Comparison of ENCODE assay signal across 8 mouse cellular contexts in genomic region chr3:131111851-131112572, GRCm38 (mm10). TPM values are rescaled to one million over a fixed set of nuclear protein-coding genes. Genes with fewer than 3 reads are reported as not detected.
DNase-seq lines count a peak whose midpoint lies in the region; ATAC-seq lines count a peak whose summit lies in the region.

No protein-coding gene starts in this region.

- peak overlapping the region; percentile 82 for H3K4me2 ChIP-seq in embryonic facial prominence, embryonic 13.5 days
- H3K4me2 ChIP-seq in midbrain, embryonic 15.5 days = peak overlapping the region; percentile 65

- no peaks in the 10 kb centered on the region for H3K9me3 ChIP-seq in embryonic facial prominence, embryonic 13.5 days
- H3K9me3 ChIP-seq in hindbrain, embryonic 10.5 days = no peaks in the 10 kb centered on the region
- no peaks in the 10 kb centered on the region for H3K9me3 ChIP-seq in midbrain, embryonic 15.5 days

- WGBS in embryonic facial prominence, embryonic 13.5 days = under 1% methylated on average over 69 of the region's 69 CpGs
- under 1% methylated on average over 69 of the region's 69 CpGs for WGBS in hindbrain, embryonic 10.5 days
- under 1% methylated on average over 69 of the region's 69 CpGs for WGBS in midbrain, embryonic 15.5 days

- peak overlapping the region; percentile 69 for H3K4me3 ChIP-seq in embryonic facial prominence, embryonic 13.5 days
- peak overlapping the region; percentile 74 for H3K4me3 ChIP-seq in hindbrain, embryonic 10.5 days
- peak overlapping the region; percentile 57 for H3K4me3 ChIP-seq in midbrain, embryonic 15.5 days

- DNase-seq in CD4-positive helper T cell, adult 2 months (ENCODE audit: low read depth, low spot score) = peak; percentile 93
- DNase-seq in MN1 (ENCODE audit: low spot score) = peak; percentile 73
- DNase-seq in hindbrain, embryonic 10.5 days (ENCODE audit: low spot score) = peak; percentile 79
- peak; percentile 40 for DNase-seq in liver
- peak; percentile 54 for DNase-seq in testis, postnatal 10 days (ENCODE audit: low spot score)
- no peak for DNase-seq in layer of hippocampus, adult 8-10 months (ENCODE audit: low spot score in 2 of 2)

- peak overlapping the region; percentile 95 for H3K9ac ChIP-seq in embryonic facial prominence, embryonic 13.5 days
- peak overlapping the region; percentile 74 for H3K9ac ChIP-seq in midbrain, embryonic 15.5 days

- peak overlapping the region; percentile 94 for H3K27ac ChIP-seq in embryonic facial prominence, embryonic 13.5 days
- H3K27ac ChIP-seq in hindbrain, embryonic 10.5 days = peak overlapping the region; percentile 93
- peak overlapping the region; percentile 88 for H3K27ac ChIP-seq in midbrain, embryonic 15.5 days

- peaks cover 11% of the 10 kb centered on the region for H3K36me3 ChIP-seq in embryonic facial prominence, embryonic 13.5 days
- peaks cover 17% of the 10 kb centered on the region for H3K36me3 ChIP-seq in hindbrain, embryonic 10.5 days
- H3K36me3 ChIP-seq in midbrain, embryonic 15.5 days (replicated peaks) = no peaks in the 10 kb centered on the region; the same call in 1 of the 2 replicates

- peaks cover 55% of the 10 kb centered on the region for H3K4me1 ChIP-seq in embryonic facial prominence, embryonic 13.5 days
- H3K4me1 ChIP-seq in hindbrain, embryonic 10.5 days (replicated peaks) = peaks cover 60% of the 10 kb centered on the region
- H3K4me1 ChIP-seq in midbrain, embryonic 15.5 days = peaks cover 46% of the 10 kb centered on the region

- H3K27me3 ChIP-seq in embryonic facial prominence, embryonic 13.5 days = peaks cover 26% of the 10 kb centered on the region
- H3K27me3 ChIP-seq in hindbrain, embryonic 10.5 days (ENCODE audit: insufficient read depth, poor library complexity, severe bottlenecking) = peaks cover 53% of the 10 kb centered on the region
- no peaks in the 10 kb centered on the region for H3K27me3 ChIP-seq in midbrain, embryonic 15.5 days (replicated peaks)

- no peak for ATAC-seq in embryonic facial prominence, embryonic 13.5 days (ENCODE audit: insufficient number of reproducible peaks, insufficient read depth, low FRiP score, low TSS enrichment, low read depth)
- peak; percentile 24; the same call in 1 of the 2 replicates for ATAC-seq in midbrain, embryonic 15.5 days (replicated peaks)

RNA-seq across cellular contexts. Expression of gene Lef1, which starts 1.7 kb away (rescaled TPM):
- 117 and 134 TPM in 2 replicates for polyA plus RNA-seq in embryonic facial prominence, embryonic 13.5 days (2015; fragmentation: Nextera tagmentation; extraction: Ambion mirVana)
- polyA plus RNA-seq in hindbrain, embryonic 10.5 days (2016; fragmentation: Nextera tagmentation; extraction: Ambion mirVana) = 24.8 and 32.9 TPM in 2 replicates
- 71.4 and 79.6 TPM in 2 replicates for polyA plus RNA-seq in midbrain, embryonic 15.5 days (2015; fragmentation: Nextera tagmentation; extraction: Ambion mirVana)
- 10 to 100 TPM in 1 of 4 experiments, 1 to 10 TPM in 3; 6.0 to 10.8 (median 6.5) TPM for total RNA-seq in layer of hippocampus, adult 8-10 months (2022)

Comparison
In these comparisons a context has a peak if more than half of its experiments do, and no peak if none do; other contexts are left out.
1. DNase-seq: peak in CD4-positive helper T cell, adult 2 months (single experiment), MN1 (single experiment), hindbrain, embryonic 10.5 days (single experiment), liver (single experiment) and testis, postnatal 10 days (single experiment); none in layer of hippocampus, adult 8-10 months (0 of 2).
2. Peak in every context shown above with its lines, with median percentiles within 50 percentile points of each other: H3K27ac ChIP-seq and H3K4me3 ChIP-seq.